Mouse (Mus musculus) splenic B cell, adult 2 months (primary cell): ENCODE measurements around the gene Oas3.

ENCODE experiments used
- DNase-seq: peaks from one replicate; pipeline ENCODE4 v3.0.0-alpha.2; 2011; ENCODE audit warnings: low read depth, low spot score
- H3K27me3 ChIP-seq: 2 replicates; pipeline ENCODE4 v1.6.1; 2012; ENCODE audit warnings: mild to moderate bottlenecking, low read length, moderate library complexity, mixed read lengths; ENCODE audit not compliant: control insufficient read depth, poor library complexity, insufficient read depth, severe bottlenecking
- H3K36me3 ChIP-seq: 2 replicates; pipeline ENCODE4 v1.6.1; 2012; ENCODE audit warnings: mild to moderate bottlenecking, low read length, moderate library complexity, mixed read lengths; ENCODE audit not compliant: control insufficient read depth, poor library complexity, insufficient read depth, severe bottlenecking

The Oas3 gene

DNA sequence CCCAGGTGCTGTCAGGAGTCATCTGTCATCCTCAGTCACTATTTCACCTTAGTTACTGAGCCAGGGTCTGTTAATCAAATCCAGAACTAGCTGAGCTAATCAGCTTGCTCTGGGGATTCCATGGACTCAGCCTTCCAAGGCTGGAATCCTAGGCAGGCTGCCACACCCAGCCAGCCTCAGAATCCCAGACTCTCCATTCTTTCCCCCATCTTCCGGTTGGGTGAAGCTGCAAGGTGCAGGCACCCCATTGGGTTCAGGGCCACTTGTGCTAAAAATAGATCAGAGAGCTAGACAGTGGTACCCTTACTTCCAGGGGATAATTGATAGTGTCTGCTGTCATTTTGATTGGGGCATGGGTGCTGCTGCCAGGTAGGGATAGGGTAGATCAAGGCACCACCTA is 44.7 kb downstream of the Oas3 start:
- DNase-seq: no peak
- no peaks in the 10 kb centered on the region for H3K27me3 ChIP-seq
- no peaks in the 10 kb centered on the region for H3K36me3 ChIP-seq

GRCm38 (mm10) chr5:120729319-120729718 is 48.1 kb downstream of the Oas3 start:
- Histone ChIP-seq H3K36me3 (no peaks in the 10 kb centered on the region), H3K27me3 (no peaks in the 10 kb centered on the region)
- no peak for DNase-seq

DNA sequence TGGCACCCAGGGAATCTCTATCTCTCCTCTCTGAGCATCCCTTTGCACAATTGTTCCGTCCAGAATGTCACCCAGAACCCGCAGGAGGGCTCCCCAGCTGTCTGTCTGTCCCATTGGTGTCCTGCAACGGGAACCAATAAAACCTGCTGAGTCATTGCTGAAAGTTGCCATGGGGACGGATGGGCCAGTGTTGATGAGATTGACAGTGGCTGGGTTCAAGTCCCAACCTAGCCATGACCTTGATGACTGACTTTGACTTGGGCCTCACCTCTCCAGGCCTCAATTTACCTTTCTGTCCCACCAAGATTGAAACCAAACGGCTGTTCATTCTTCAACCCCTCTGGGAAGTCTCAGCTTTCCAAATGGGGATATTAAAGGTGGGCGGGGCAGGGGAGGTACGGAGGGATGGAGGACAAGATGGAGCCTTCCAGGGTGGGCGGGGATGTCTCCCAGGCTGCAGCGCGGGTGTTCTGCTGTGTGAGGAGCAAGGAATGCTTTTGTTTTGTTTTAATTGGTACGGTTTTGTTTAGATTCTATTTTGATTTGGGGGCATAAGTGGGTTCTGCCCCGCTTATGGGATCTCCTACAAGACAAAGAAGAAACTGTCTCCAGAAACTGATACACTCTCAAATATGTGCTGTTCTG is 51.5 kb downstream of the Oas3 start:
- Histone ChIP-seq H3K36me3 (no peaks in the 10 kb centered on the region), H3K27me3 (no peaks in the 10 kb centered on the region)
- DNase-seq: no peak

DNA sequence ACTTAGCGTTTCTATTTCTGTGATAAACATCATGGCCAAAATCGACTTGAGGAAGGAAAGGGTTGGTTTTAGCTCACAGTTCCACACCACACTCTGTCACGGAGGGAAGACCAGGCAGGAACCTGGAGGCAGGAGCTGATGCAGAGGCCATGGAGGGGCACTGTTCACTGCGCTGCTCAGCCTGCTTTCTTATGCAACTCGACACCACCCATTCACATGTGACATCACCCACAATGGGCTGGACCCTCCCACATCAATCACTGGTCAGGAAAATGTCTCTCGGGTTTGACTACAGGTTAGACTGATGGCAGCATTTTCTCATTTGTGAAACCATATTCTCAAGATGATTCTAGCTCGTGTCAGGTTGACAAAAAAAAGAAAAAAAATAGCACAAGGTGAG is 56.5 kb downstream of the Oas3 start:
- no peaks in the 10 kb centered on the region for H3K27me3 ChIP-seq
- H3K36me3 ChIP-seq: no peaks in the 10 kb centered on the region
- no peak for DNase-seq

- DNase-seq: no peak
- no peaks in the 10 kb centered on the region for H3K27me3 ChIP-seq
- no peaks in the 10 kb centered on the region for H3K36me3 ChIP-seq
Measured at GRCm38 (mm10) chr5:120718600-120719378, 58.7 kb downstream of the Oas3 start.

DNA sequence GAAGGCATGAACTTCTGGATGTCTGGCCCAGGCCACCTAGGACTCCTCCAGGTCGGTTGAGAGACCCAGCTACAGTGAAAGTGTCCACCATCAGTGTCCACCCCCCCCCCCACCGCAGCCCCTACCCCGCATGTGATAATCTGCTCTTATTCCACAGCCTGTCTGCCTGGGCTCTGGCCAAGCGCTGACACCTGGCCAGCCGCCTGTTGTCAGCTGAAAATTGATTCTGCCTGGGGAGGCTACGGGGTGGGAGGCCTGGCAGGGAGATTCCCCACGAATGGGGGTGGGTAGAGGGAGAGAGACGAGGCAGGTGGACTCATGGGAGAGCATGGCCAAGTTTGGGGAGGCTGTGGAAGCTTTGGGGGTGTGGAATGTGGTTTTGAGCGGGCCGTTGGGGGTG is 60.3 kb downstream of the Oas3 start:
- H3K36me3 ChIP-seq: no peaks in the 10 kb centered on the region
- no peaks in the 10 kb centered on the region for H3K27me3 ChIP-seq
- DNase-seq: no peak

DNA sequence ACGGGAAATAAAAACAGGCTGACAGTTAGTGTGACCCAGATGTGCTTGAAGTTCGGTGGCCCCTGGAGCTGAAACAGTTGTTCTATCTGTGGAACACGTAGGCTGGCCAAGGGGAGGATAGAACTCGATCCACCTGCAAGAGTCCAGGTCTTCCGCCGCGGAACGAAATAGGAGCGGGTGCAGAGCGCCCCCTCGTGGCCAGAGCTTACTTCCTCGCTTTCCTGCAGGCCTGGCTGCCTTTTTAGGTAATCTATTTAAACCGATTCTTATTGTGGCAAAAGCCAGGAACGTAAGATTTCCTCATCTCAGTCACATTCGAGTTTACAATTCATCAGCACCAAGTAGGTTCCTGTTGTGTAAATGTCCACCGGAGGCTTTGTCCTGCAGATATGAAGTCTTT is 63.1 kb downstream of the Oas3 start:
- peak; percentile 92 for DNase-seq
- Histone ChIP-seq H3K36me3 (no peaks in the 10 kb centered on the region; the same call in 1 of the 2 replicates), H3K27me3 (no peaks in the 10 kb centered on the region)

DNA sequence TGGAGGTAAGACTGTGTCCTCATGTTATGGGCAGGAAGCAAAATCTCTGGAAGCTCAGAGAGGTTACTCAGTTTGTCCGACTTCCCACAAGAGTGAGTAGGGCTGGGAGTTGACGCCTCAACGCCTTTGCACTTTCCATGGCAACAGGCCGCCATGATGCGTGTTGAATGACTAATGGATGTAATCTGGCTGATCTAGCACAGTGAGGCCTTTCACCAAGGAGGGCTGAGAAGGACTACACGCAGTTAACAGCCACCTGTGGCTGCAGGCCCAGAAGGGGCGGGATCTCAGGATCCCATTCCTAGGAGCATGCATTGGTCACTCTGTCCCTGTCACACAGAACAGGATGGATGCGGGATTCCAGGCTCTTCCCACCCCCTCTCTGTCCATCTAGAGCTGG is 64.7 kb downstream of the Oas3 start:
- no peak for DNase-seq
- H3K36me3 ChIP-seq: no peaks in the 10 kb centered on the region; the same call in 1 of the 2 replicates
- H3K27me3 ChIP-seq: no peaks in the 10 kb centered on the region

DNA sequence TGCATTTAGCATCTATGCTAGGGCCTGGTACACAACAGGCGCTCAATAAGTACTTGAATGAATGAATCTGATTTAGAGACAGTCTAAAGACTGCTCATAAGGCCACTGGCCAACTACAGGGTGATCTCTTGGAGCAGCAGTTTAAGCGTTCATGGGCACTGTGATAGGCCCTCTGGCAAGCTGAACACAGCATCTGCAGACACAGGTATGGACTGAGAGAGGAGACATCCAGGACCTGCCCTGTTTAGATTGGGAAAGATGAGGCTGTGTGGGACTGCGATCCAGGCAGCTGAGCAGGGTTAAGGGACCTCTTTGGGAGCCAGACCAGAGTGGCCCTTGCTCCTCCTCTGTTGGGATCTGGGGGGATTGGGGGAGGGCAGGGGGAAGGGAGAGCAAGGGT is 65.6 kb downstream of the Oas3 start, which contains the start of gene Dtx1:
Gene Dtx1 (minus strand): TSS at position 101 of the 400 bp plus-strand sequence.
- H3K36me3 ChIP-seq: no peaks in the 10 kb centered on the region; the same call in 1 of the 2 replicates
- DNase-seq: no peak
- H3K27me3 ChIP-seq: no peaks in the 10 kb centered on the region

DNA sequence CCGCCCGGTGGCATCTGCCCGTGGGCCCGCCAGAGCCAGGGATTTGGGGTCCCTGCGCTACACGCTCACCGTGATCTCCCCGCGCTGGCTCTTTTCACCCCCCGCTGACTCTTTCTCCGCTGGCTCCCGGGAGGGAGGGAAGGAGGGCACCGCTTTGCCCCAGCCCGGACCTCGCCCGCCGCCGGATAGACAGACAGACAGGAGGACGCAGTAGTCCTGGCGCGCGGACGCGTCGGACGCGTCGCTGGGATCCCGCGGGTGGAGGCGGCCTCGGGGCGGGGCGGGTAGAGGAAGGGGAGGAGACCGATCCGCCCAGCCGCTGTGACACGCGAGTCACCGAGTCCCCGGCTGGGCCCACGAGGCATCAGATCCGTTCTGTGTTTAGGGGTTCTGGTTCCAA is 66.0 kb downstream of the Oas3 start:
- no peaks in the 10 kb centered on the region; the same call in 1 of the 2 replicates for H3K36me3 ChIP-seq
- DNase-seq: peak; percentile 85
- H3K27me3 ChIP-seq: no peaks in the 10 kb centered on the region

DNA sequence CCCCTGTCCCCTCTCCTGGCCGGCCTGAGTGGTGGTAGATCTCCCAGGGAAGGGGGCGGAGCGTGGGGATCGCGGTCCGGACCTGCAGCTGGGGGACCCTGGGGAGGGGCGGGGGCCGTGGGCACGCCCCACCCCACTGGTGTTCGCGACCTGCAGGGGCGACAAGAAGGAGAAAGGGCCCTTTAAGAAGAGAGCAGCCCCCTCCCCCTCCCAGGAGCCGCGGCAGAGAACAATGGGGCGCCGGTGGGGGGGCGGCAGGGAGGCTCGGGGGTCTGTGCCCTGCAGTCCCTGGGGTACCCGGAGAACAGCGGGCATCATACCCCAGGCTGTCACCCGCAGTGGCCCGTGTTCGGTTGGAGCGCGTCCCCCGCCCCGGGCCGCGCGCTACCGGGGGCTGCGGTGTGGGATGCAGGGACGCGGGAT is 66.6 kb downstream of the Oas3 start:
- Histone ChIP-seq H3K27me3 (no peaks in the 10 kb centered on the region), H3K36me3 (no peaks in the 10 kb centered on the region; the same call in 1 of the 2 replicates)
- no peak for DNase-seq

GRCm38 (mm10) chr5:120710161-120710825 is 67.2 kb downstream of the Oas3 start:
- DNase-seq: peak; percentile 37
- no peaks in the 10 kb centered on the region for H3K27me3 ChIP-seq

GRCm38 (mm10) chr5:120706976-120707375 is 70.5 kb downstream of the Oas3 start:
- DNase-seq: peak; percentile 82
- no peaks in the 10 kb centered on the region for H3K27me3 ChIP-seq
- no peaks in the 10 kb centered on the region; the same call in 1 of the 2 replicates for H3K36me3 ChIP-seq

More at GRCm38 (mm10) chr5:120710161-120710825, 67.2 kb downstream of the Oas3 start:
- no peaks in the 10 kb centered on the region; the same call in 1 of the 2 replicates for H3K36me3 ChIP-seq

DNA sequence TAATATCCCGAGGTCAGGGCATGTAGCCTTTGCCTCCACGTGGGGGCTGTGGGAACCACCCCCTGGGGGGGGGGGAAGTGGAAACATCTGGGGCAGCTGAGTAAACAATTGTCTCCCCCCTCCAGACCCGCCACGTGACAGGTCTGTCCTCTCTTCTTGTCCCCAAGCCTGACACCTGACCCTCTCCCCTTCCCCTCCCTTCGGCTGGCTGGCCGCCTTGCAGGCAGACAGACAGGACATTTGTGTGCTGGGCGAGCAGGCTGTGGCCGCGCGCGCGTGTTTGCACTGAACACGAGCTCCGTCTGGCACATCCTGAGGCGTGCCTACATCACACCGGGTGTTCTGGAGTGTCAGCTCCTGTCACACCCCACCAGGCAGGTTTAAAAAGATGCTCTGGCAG is 70.9 kb downstream of the Oas3 start:
- H3K36me3 ChIP-seq: no peaks in the 10 kb centered on the region; the same call in 1 of the 2 replicates
- DNase-seq: peak; percentile 79
- H3K27me3 ChIP-seq: no peaks in the 10 kb centered on the region

DNA sequence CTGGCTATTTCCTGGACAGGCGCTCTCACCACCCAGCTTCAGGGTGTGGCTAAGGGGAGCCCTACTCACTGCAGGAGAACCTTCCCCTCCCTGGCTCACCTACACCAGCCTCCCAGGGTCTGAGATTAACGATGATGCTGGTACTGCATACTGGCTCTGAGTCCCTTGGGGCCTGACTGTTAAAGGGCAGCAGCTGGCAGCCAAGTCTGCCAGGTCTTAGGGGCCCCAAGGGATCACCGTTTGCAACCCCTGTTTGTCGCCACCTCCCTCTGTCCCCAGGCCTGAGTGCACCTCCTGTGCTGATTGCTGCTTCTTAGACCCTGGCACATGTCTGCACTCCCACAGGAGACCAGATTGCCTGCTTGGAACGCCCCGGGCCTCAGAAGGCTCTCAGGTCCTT is 73.0 kb downstream of the Oas3 start:
- H3K27me3 ChIP-seq: no peaks in the 10 kb centered on the region
- no peaks in the 10 kb centered on the region; the same call in 1 of the 2 replicates for H3K36me3 ChIP-seq
- DNase-seq: peak; percentile 79
